Mouse (Mus musculus) heart, postnatal 4 days (tissue): ENCODE measurements around the gene Gm8180. TPM values are rescaled to one million over a fixed set of nuclear protein-coding genes. Genes with fewer than 3 reads are reported as not detected.
"Not testable (repeated sequence)": the region's sequence is repeated elsewhere in the genome, so short reads cannot be mapped to it uniquely, and the experiment has no call there.

Experiments
- DNase-seq: peaks from one replicate; pipeline ENCODE4 v3.0.0; 2021
- total RNA-seq, 2 experiments: library from RNA; stranded (reverse); gene quantifications; 2 replicates each; pipeline ENCODE4 v1.2.3; 2021

The Gm8180 gene
- not detected for total RNA-seq

DNA sequence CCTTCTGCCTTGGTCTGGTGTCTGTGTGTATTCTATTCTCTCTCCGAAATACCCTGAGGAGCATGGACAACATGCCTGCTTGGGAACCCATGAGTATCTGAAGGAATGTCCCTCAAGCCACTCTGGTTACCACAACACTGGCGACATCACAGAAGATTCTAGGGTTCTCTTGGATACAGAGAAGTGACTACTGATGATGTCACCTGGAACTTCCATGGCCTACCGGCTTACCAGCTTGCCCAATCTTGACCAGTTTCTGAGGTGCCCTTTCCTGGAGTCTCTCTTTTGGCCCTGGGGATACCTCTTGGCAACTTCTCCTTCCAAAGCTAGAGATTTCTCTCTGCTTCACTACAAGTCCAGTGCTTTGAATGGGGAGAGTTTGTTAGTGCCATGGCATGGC is at the start of gene Gm8180:
Gene Gm8180, minus strand, starts transcription at position 101 of the 400 bp plus-strand sequence.
- not testable (repeated sequence) for DNase-seq

- DNase-seq = not testable (repeated sequence)
Observed at GRCm38 (mm10) chr14:43830385-43830784, 45.8 kb upstream of the Gm8180 start.

DNA sequence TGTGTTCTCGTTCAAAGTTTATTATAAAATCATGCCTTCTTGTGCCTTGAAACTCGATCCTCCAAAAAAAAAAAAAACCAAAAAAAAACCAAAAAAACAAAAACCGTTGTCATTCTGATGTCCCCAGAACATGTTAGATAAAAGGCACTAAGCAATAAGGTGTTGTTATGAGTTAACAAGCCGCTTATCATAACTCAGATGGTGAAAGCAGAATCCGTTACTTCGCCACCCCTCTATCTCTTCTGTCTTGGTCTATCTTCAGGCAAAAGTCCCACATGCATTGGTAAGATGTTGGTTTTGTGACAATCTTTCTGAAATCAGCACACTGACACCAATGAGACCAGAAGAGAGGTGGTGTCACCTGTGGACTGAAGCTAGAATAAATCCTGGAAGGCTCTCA is 39.6 kb upstream of the Gm8180 start:
- DNase-seq = not testable (repeated sequence)

DNA sequence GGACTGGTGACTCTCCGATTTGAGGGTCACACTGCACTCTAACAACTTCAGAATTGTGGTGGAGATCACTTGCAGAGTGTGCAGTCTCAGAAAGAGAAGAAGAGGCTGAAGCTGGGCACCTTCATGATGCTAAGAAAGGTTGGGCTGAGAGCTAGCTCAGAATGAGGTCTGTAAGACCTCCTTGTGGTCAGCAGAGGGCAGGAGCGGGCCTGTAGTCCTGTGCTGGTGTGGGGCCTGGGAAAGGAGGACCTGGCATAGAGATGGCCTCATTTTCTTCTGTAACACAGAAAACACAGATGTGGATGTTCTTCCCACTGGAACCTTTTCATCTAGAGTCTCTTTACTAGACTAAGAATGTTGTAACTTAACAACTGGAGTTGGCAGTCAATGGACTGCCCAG is 37.3 kb upstream of the Gm8180 start:
- not testable (repeated sequence) for DNase-seq

- peak; percentile 40 for DNase-seq
Observed at GRCm38 (mm10) chr14:43812458-43812857, 27.9 kb upstream of the Gm8180 start.

DNA sequence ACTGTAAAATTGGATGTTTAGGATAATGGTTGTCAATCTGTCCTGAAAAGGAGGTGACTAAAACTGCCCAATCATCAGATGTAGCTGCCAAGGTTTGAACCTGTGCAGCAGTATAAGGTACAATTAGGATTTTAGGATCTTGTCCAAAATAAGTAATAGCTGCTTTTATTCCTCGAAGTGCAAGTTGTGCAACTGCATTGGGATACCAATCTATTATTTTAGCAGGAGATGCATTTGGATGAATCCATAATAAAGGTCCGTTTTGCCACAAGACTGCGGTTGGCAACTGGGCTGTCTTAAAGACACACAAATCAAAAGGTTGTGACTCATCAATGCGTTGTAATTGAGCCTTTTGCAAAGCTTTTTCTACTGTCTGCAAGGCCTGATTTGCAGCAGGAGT is 23.6 kb upstream of the Gm8180 start:
- DNase-seq = not testable (repeated sequence)

DNA sequence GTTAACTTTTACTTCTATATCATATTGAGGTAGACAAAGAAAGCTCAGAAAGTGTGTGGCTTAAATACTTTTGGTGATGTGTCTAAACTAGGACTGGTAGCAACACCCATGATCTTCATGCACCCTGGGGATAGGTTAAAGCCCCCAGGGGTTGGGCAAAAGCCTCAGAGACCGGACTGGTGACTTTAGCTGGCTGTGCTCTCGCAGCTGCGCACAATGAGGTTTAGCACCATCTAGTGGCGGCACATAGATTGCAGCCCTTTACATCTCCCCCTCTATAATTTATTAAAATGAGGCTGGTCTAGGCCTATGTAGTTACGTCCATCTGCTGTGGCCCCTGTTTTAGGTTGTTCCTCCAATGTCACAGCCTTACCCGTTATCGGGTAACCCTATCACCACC is 19.9 kb upstream of the Gm8180 start:
- not testable (repeated sequence) for DNase-seq

- not testable (repeated sequence) for DNase-seq
Observed at GRCm38 (mm10) chr14:43796905-43797470, 12.4 kb upstream of the Gm8180 start.

DNA sequence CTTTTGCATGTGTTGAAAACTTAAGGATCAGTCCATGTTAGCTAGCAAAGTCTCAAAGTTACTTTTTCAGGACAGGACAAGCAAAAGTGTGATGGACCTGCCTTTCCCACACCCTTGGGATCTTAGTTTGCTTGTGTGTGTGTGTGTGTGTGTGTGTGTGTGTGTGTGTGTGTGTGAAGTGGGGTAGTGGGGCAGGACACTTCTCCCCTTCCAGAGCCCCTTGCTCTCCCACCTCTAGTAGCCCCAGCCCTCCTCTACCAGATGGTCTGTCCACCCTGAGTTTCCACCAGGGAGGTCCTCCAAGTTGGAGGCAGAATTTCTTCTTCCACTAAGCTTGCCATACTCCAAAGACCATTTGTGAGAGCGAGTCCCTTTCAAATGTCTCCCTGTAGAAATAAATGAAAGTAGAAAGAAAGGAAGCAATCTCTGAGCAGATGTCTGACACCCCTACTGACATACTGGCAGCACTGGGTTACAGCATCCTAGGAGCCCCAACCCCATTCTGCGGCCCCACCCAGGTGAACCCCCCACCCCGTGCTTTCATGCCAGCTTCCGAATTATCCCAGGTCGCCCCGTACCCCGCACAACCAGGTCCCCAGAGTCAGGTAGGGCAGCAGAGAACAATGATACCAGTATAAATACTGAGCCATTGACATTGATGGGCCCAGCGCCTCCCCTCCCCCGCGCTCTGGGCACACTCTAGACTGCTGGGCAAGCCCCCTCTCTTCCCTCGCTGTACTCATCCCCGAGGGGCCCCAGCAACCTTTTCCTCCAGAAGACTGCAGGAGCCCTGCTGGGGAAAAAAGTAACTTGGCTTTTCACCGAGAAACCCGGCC is 11.7 kb upstream of the Gm8180 start:
- DNase-seq = no peak

- not testable (repeated sequence) for DNase-seq
Observed at GRCm38 (mm10) chr14:43793811-43794210, 9.3 kb upstream of the Gm8180 start.

- not testable (repeated sequence) for DNase-seq
Observed at GRCm38 (mm10) chr14:43747566-43747965, 37.0 kb downstream of the Gm8180 start, which contains the start of gene Gm6526. TSS of gene Gm6526 (plus strand) at chr14:43747866.

Other genes starting within 250 kb of the Gm8180 start
- under 1 TPM in 1 of 2 experiments, not detected in 1; 0.27 TPM for gene Gm5799, start 241.2 kb downstream of the Gm8180 start, total RNA-seq
- gene Gm17654, start 205.6 kb downstream of the Gm8180 start, total RNA-seq = not detected
- gene Gm10375, start 176.7 kb downstream of the Gm8180 start, total RNA-seq = not detected
- not detected for gene Gm8165, start 107.5 kb downstream of the Gm8180 start, total RNA-seq
- gene Gm7324, start 86.9 kb downstream of the Gm8180 start, total RNA-seq = 1 to 10 TPM; 1.4 to 2.4 TPM
- not detected for gene Gm16506, start 57.3 kb downstream of the Gm8180 start, total RNA-seq
- not detected for gene Gm6526, start 36.9 kb downstream of the Gm8180 start, total RNA-seq
- gene Ear1, start 90.8 kb upstream of the Gm8180 start, total RNA-seq = not detected
- gene Ear10, start 138.8 kb upstream of the Gm8180 start, total RNA-seq = not detected
- gene Gm8113, start 140.6 kb upstream of the Gm8180 start, total RNA-seq = 1 to 10 TPM; 6.1 to 6.4 TPM
- gene Ang5, start 172.3 kb upstream of the Gm8180 start, total RNA-seq = not detected
- not detected for gene Ang6, start 217.5 kb upstream of the Gm8180 start, total RNA-seq